Mouse (Mus musculus) adrenal gland (tissue): ENCODE data around the gene Fyttd1.
"Not testable (repeated sequence)": the region's sequence is repeated elsewhere in the genome, so short reads cannot be mapped to it uniquely, and the experiment has no call there.

Experiments used
- intact Hi-C: fragments of 180-260 bp; cut with DNase I; formaldehyde crosslinking; loops from one replicate; pipeline ENCODE4 v1.15.1; 2025
- long read RNA-seq, 2 experiments: library from polyadenylated mRNA; unstranded; transcript quantifications; one replicate each; pipeline ENCODE4 v2.0.0; 2020; ENCODE audit warnings: borderline replicate concordance in 1 of 2; ENCODE audit not compliant: insufficient replicate concordance in 1 of 2

Gene Fyttd1
- long read RNA-seq, experiment 1, full-length matches to known transcripts = 40 of 49 reads
- long read RNA-seq, experiment 1, partial matches to known transcripts = 0 of 49 reads
- long read RNA-seq, experiment 1, other reads (novel, unspliced or antisense) = 9 of 49 reads
- long read RNA-seq, experiment 2, full-length matches to known transcripts = 68 of 81 reads
- long read RNA-seq, experiment 2, partial matches to known transcripts = 3 of 81 reads
- long read RNA-seq, experiment 2, other reads (novel, unspliced or antisense) = 10 of 81 reads

GRCm38 (mm10) chr16:32877343-32878156 lies at the start of gene Fyttd1, which contains the start of gene Rubcn:
Fyttd1 (plus strand) TSS chr16:32877500.
Rubcn (minus strand) TSS chr16:32877766.
- intact Hi-C loops = no loop called here

- intact Hi-C loops = loop anchor here (10.0 kb wide), 1 partner anchor 156 kb away; no protein-coding TSS in a partner anchor
These were observed 48.2 kb upstream of the Fyttd1 start for GRCm38 (mm10) chr16:32829104-32829503.

- intact Hi-C loops = no loop called here
These were observed 45.8 kb upstream of the Fyttd1 start for GRCm38 (mm10) chr16:32831501-32831900.

- intact Hi-C loops = no loop called here
These were observed 30.2 kb upstream of the Fyttd1 start for GRCm38 (mm10) chr16:32847103-32847502.

GRCm38 (mm10) chr16:32849042-32849830 lies 28.1 kb upstream of the Fyttd1 start:
- intact Hi-C loops = no loop called here

- intact Hi-C loops = no loop called here
These were observed 23.7 kb upstream of the Fyttd1 start for GRCm38 (mm10) chr16:32853492-32854049.

DNA sequence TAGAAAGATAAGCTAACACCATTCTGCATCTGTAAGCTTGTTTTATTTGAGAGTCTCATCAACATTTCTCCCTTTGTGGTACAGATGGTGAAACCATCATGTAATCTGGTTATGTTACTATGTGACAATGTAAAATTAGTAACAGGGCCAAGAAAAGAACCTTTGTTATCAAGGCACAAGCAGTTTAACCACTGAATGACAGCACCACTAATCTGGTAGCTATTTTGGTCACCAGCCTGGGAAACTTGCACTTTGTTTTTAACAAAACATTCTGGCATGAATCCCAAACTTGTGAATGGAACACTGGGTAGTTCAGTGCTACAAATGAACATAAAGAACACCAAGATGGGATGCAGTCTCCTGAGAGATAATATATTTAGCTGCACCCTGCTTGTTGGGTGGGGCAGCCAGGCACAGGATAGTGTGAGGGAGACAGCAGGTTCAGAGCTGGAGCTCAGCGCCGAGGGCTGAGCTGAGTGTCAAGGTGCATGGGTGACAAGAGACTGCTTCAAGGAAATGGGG lies 23.2 kb upstream of the Fyttd1 start:
- intact Hi-C loops = no loop called here

DNA sequence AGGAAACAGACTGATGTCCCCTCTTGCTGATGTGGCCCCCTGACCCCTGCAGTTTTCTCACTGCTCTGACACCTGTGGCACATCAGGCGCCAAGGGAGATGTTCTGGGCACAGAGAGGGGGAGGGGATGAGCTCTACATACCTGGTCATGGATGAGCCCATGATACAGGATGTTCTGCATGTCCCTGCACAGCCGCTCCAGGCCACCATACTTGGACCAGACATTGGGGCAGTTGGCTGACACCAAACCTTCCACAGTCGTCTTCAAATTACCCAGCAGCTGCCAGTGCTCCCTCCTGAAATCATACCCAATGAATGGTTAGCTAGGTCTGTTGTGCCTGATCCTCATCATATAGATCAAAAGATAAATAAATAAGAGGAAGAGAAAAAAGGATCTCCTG lies 20.5 kb upstream of the Fyttd1 start:
- intact Hi-C loops = no loop called here

DNA sequence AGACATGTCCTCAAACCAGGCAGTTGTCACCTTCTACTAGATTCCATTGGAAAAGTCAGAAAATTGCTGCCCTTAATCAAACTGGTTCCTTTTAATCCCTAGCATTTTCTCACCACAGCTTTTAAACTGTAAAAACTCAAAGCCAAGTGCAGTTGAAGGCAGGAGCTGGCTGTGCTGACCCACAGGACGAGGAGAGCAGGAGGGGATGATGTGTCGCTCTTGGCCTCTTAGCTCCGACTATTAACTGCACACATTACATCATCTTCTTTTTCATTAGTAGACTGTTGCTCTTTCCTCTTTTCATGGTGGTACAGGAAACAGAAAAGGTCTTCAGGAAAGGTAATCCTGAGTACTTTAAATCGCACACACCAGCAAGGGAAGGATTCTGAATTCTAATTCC lies 18.9 kb upstream of the Fyttd1 start:
- intact Hi-C loops = no loop called here

- intact Hi-C loops = no loop called here
These were observed 18.3 kb upstream of the Fyttd1 start for GRCm38 (mm10) chr16:32858771-32859636.

DNA sequence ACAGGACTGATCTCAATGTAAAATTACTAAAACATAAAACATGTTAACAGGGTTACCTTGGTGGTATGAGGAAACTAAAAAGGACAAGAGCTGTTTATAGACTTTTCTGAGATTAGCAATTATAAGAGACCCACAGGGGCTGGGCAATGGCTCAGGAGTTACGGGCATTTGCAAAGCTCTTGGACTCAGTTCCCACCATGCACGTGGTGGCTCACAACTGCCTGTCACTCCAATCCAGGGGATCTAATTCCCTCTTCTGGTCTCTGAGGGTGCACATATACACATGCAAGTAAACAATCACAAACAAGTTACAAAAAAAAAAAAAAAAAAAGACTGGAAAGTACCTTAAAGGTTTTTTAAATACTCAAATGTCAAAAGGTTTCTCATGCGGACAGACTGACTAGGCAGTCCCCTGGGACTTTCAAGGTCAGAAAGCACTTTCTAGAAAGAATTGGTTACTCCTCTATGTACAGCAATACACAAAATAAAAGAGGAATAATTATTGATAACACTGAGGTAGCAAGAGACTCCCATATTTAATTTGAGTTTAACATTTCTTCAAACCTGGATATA lies 15.4 kb upstream of the Fyttd1 start:
- intact Hi-C loops = no loop called here

GRCm38 (mm10) chr16:32865401-32865800 lies 11.9 kb upstream of the Fyttd1 start:
- intact Hi-C loops = no loop called here

GRCm38 (mm10) chr16:32866713-32867112 lies 10.6 kb upstream of the Fyttd1 start:
- intact Hi-C loops = no loop called here

GRCm38 (mm10) chr16:32867919-32868552 lies 9.3 kb upstream of the Fyttd1 start:
- intact Hi-C loops = no loop called here

GRCm38 (mm10) chr16:32870231-32870630 lies 7.1 kb upstream of the Fyttd1 start:
- intact Hi-C loops = no loop called here

GRCm38 (mm10) chr16:32873366-32873765 lies 3.9 kb upstream of the Fyttd1 start:
- intact Hi-C loops = no loop called here

- intact Hi-C loops = not testable (repeated sequence)
These were observed 2.0 kb upstream of the Fyttd1 start for GRCm38 (mm10) chr16:32875281-32875680.

DNA sequence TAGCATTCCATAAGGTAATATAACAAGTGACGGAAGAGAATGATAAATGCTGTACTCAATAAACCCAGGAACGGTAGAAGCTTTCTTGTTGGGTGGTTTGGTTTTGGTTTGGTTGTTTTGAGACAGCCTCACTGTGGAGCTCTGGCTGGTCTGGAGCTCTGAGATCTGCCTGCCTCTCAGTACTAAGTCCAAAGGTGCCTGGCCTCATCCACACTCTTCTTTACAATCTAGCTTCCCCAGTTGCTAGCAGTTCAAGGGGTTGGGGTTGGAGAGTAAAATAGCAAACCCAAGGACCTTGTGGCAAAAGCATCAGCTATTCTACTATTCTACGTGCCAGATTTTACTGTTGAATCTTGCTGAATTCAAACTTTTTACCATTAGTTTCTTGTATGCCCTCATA lies 1.5 kb upstream of the Fyttd1 start:
- intact Hi-C loops = no loop called here

DNA sequence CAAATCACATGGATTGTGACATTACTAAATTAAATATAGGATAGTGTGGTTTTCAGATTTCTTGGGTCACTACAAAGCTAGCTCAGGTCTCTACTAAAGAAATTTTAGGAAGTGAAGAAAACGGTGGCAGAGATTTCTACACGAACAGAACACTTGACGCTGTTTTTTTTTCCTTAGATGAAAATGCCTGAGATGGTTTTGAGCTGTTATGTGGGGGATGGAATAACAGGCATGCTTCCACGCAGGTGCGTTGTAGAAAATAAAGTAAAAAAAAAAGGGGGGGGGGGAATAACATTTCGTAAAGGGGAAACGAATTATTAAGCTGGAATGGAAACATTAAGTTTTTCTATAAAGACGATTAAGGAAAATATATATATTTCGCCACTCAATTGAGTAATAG lies 469 bp upstream of the Fyttd1 start:
- intact Hi-C loops = no loop called here
